Mouse (Mus musculus) kidney, postnatal 0 days (tissue): Measurements from ENCODE around the gene Eif4enif1. TPM values are rescaled to one million over a fixed set of nuclear protein-coding genes. Genes with fewer than 3 reads are reported as not detected.
"Not testable (repeated sequence)": the region's sequence is repeated elsewhere in the genome, so short reads cannot be mapped to it uniquely, and the experiment has no call there.

Experiments used
- ATAC-seq: fragments of 200-750 bp; cut with Nextera tagmentation; replicated peaks from 2 replicates; pipeline ENCODE4 v1.8.0; 2017; ENCODE audit warnings: low read depth, moderate number of reproducible peaks, moderate TSS enrichment, moderate library complexity; ENCODE audit not compliant: low FRiP score
- DNase-seq: peaks from one replicate; pipeline ENCODE4 v3.0.0-alpha.2; 2016; ENCODE audit warnings: low spot score
- H3K27ac ChIP-seq: fragments of 300-500 bp; sonication (generic); 2 replicates; pipeline ENCODE4 v1.5.1; 2014; ENCODE audit warnings: mild to moderate bottlenecking
- H3K27me3 ChIP-seq: fragments of 300-500 bp; sonication (generic); 2 replicates; pipeline ENCODE4 v1.6.1; 2014; ENCODE audit warnings: low read length, mixed read lengths; ENCODE audit not compliant: insufficient read depth
- H3K36me3 ChIP-seq: fragments of 300-500 bp; sonication (generic); 2 replicates; pipeline ENCODE4 v1.6.1; 2014; ENCODE audit warnings: low read length, mixed read lengths; ENCODE audit not compliant: insufficient read depth
- H3K4me1 ChIP-seq: fragments of 300-500 bp; sonication (generic); replicated peaks from 2 replicates; pipeline ENCODE4 v1.6.1; 2014; ENCODE audit warnings: antibody characterized with exemption, low read length, mixed read lengths; ENCODE audit not compliant: insufficient read depth
- H3K4me2 ChIP-seq: fragments of 300-500 bp; sonication (generic); 2 replicates; pipeline ENCODE4 v1.6.1; 2014; ENCODE audit warnings: mild to moderate bottlenecking, low read length, moderate library complexity, mixed read lengths
- H3K4me3 ChIP-seq: fragments of 300-500 bp; sonication (generic); replicated peaks from 2 replicates; pipeline ENCODE4 v1.5.1; 2014; ENCODE audit warnings: low read depth, low read length
- H3K9ac ChIP-seq: fragments of 300-500 bp; sonication (generic); 2 replicates; pipeline ENCODE4 v1.6.1; 2014; ENCODE audit warnings: low read depth, low read length
- H3K9me3 ChIP-seq: fragments of 300-500 bp; sonication (generic); replicated peaks from 2 replicates; pipeline ENCODE4 v1.6.1; 2016; ENCODE audit warnings: low read length, inconsistent platforms, mixed read lengths
- CTCF ChIP-seq: IDR thresholded peaks from 2 replicates; pipeline ENCODE4 v1.5.1; 2016; ENCODE audit warnings: antibody characterized with exemption, low read depth, mild to moderate bottlenecking, moderate library complexity
- WGBS: fragments of 180-500 bp; shearing (Covaris S2); extraction: QIAGEN DNeasy Blood & Tissue Kit; methylation state at CpG from one replicate; pipeline ENCODE4 v1.1.7; 2014; 5-methylcytosine and 5-hydroxymethylcytosine counted together
- polyA plus RNA-seq: library from polyadenylated mRNA; unstranded; fragments of >200 nt; fragmentation: Nextera tagmentation; extraction: Ambion mirVana; gene quantifications from 2 replicates; pipeline ENCODE4 v1.2.1, GENCODE M21; 2015

Gene Eif4enif1
- polyA plus RNA-seq, 1 experiment from 2014 or later: 26.2 TPM

GRCm38 (mm10) chr11:3179726-3180092 is 22.5 kb upstream of the Eif4enif1 start:
- WGBS: 87% methylated on average over 7 of the region's 7 CpGs
- H3K4me1 ChIP-seq, H3K9me3 ChIP-seq, DNase-seq, H3K36me3 ChIP-seq, H3K9ac ChIP-seq, H3K27me3 ChIP-seq, H3K4me2 ChIP-seq, H3K4me3 ChIP-seq, H3K27ac ChIP-seq, ATAC-seq: not testable (repeated sequence)

- not testable (repeated sequence) for H3K27ac ChIP-seq, H3K4me2 ChIP-seq, H3K27me3 ChIP-seq, ATAC-seq, H3K36me3 ChIP-seq, H3K9me3 ChIP-seq, H3K4me1 ChIP-seq, DNase-seq, H3K9ac ChIP-seq, H3K4me3 ChIP-seq
- WGBS: 67% methylated on average over 6 of the region's 6 CpGs
Observed at GRCm38 (mm10) chr11:3180510-3181160, 21.6 kb upstream of the Eif4enif1 start.

GRCm38 (mm10) chr11:3181250-3181649 is 20.9 kb upstream of the Eif4enif1 start:
- not testable (repeated sequence) for H3K4me1 ChIP-seq, DNase-seq, H3K9me3 ChIP-seq, H3K36me3 ChIP-seq, H3K4me3 ChIP-seq, H3K9ac ChIP-seq, ATAC-seq, H3K27me3 ChIP-seq, H3K27ac ChIP-seq, H3K4me2 ChIP-seq
- WGBS: 63% methylated on average over 4 of the region's 4 CpGs

GRCm38 (mm10) chr11:3181971-3182370 is 20.2 kb upstream of the Eif4enif1 start:
- H3K27ac ChIP-seq, H3K27me3 ChIP-seq, H3K9me3 ChIP-seq, H3K9ac ChIP-seq, H3K4me1 ChIP-seq, H3K36me3 ChIP-seq, H3K4me3 ChIP-seq, ATAC-seq, H3K4me2 ChIP-seq, DNase-seq: not testable (repeated sequence)
- 50% methylated on average over 1 of the region's 1 CpGs for WGBS

GRCm38 (mm10) chr11:3182707-3183106 is 19.5 kb upstream of the Eif4enif1 start:
- not testable (repeated sequence) for H3K4me2 ChIP-seq, H3K36me3 ChIP-seq, H3K4me1 ChIP-seq, H3K9ac ChIP-seq, H3K4me3 ChIP-seq, H3K27me3 ChIP-seq, DNase-seq, ATAC-seq, H3K27ac ChIP-seq, H3K9me3 ChIP-seq
- WGBS: 94% methylated on average over 1 of the region's 1 CpGs

GRCm38 (mm10) chr11:3193363-3193762 is 8.8 kb upstream of the Eif4enif1 start, which contains the start of gene Sfi1:
Sfi1 (minus strand) TSS chr11:3193463.
- Histone ChIP-seq H3K27me3 (no peaks in the 10 kb centered on the region), H3K36me3 (no peaks in the 10 kb centered on the region), H3K4me1 (no peaks in the 10 kb centered on the region), H3K9me3 (no peaks in the 10 kb centered on the region), H3K27ac (no peak within 1 kb of the TSS), H3K4me2 (no peak within 1 kb of the TSS), H3K9ac (no peak within 1 kb of the TSS), H3K4me3 (no peak within 1 kb of the TSS)
- ATAC-seq (no peak), DNase-seq (no peak)
- 88% methylated on average over 25 of the region's 25 CpGs for WGBS
- no peak for TF ChIP-seq CTCF

GRCm38 (mm10) chr11:3200636-3201035 is 1.6 kb upstream of the Eif4enif1 start:
- 91% methylated on average over 6 of the region's 7 CpGs for WGBS
- DNase-seq: not testable (repeated sequence)

More at GRCm38 (mm10) chr11:3200636-3201035, 1.6 kb upstream of the Eif4enif1 start:
- not testable (repeated sequence) for H3K4me1 ChIP-seq, ATAC-seq, H3K27me3 ChIP-seq, H3K4me2 ChIP-seq, H3K9me3 ChIP-seq, H3K9ac ChIP-seq, H3K4me3 ChIP-seq, H3K36me3 ChIP-seq, H3K27ac ChIP-seq
